Mouse (Mus musculus) monocyte, adult 2 months (primary cell): Measurements from ENCODE around the gene Retreg3.
A peak's percentile ranks its signal among the peaks of the same experiment; 100 is the strongest.

Source experiments
- DNase-seq, 2 experiments: peaks; one replicate each; pipeline ENCODE4 v3.0.0; 2022; ENCODE audit warnings: low spot score in 2 of 2, low read depth in 1 of 2

Gene Retreg3

GRCm38 (mm10) chr11:101120545-101121188 is 974 bp upstream of the Retreg3 start:
- DNase-seq: no peak

GRCm38 (mm10) chr11:101119131-101119760 is 447 bp downstream of the Retreg3 start:
- DNase-seq: no peak

GRCm38 (mm10) chr11:101118105-101118504 is 1.6 kb downstream of the Retreg3 start:
- DNase-seq: no peak

GRCm38 (mm10) chr11:101115564-101115963 is 4.1 kb downstream of the Retreg3 start:
- peak; percentile 36 to 54 for DNase-seq

- DNase-seq: no peak
These were observed 7.5 kb downstream of the Retreg3 start for GRCm38 (mm10) chr11:101112186-101112585.

- no peak for DNase-seq
These were observed 8.5 kb downstream of the Retreg3 start for GRCm38 (mm10) chr11:101111178-101111577.

GRCm38 (mm10) chr11:101110708-101111107 is 9.0 kb downstream of the Retreg3 start:
- no peak for DNase-seq

- no peak for DNase-seq
These were observed 10.3 kb downstream of the Retreg3 start for GRCm38 (mm10) chr11:101109351-101109750.

- no peak for DNase-seq
These were observed 16.7 kb downstream of the Retreg3 start for GRCm38 (mm10) chr11:101103011-101103410.

- no peak for DNase-seq
These were observed 21.5 kb downstream of the Retreg3 start for GRCm38 (mm10) chr11:101098231-101098630.

GRCm38 (mm10) chr11:101095314-101096024 is 24.2 kb downstream of the Retreg3 start, which contains the start of gene Psmc3ip:
Psmc3ip (minus strand) TSS chr11:101095436.
- peak; percentile 78 to 85 for DNase-seq

- no peak for DNase-seq
These were observed 24.8 kb downstream of the Retreg3 start for GRCm38 (mm10) chr11:101094930-101095313.

- no peak for DNase-seq
These were observed 29.8 kb downstream of the Retreg3 start for GRCm38 (mm10) chr11:101089931-101090330.

- DNase-seq: no peak
These were observed 32.0 kb downstream of the Retreg3 start for GRCm38 (mm10) chr11:101087682-101088055.

GRCm38 (mm10) chr11:101086756-101087681 is 32.7 kb downstream of the Retreg3 start, which contains the start of gene Mlx:
Mlx (plus strand) TSS chr11:101087277.
- DNase-seq: peak; percentile 61 to 73

GRCm38 (mm10) chr11:101086323-101086674 is 33.4 kb downstream of the Retreg3 start:
- DNase-seq: no peak

- DNase-seq: no peak
These were observed 33.9 kb downstream of the Retreg3 start for GRCm38 (mm10) chr11:101085617-101086322.

- DNase-seq: no peak
These were observed 34.9 kb downstream of the Retreg3 start for GRCm38 (mm10) chr11:101084811-101085210.

GRCm38 (mm10) chr11:101084246-101084645 is 35.4 kb downstream of the Retreg3 start:
- no peak for DNase-seq

- no peak for DNase-seq
These were observed 36.5 kb downstream of the Retreg3 start for GRCm38 (mm10) chr11:101083083-101083697.
